Mouse (Mus musculus) brain, embryonic 14.5 days (tissue): ENCODE results near the gene Tnrc6b.

ENCODE experiments used
- CTCF ChIP-seq: fragments of 200-500 bp; IDR thresholded peaks from 2 replicates; pipeline ENCODE4 v1.5.1; 2012; ENCODE audit warnings: inconsistent platforms, mild to moderate bottlenecking, moderate library complexity, borderline replicate concordance; ENCODE audit not compliant: insufficient read depth, insufficient read length; ENCODE audit errors: extremely low read depth
- POLR2A ChIP-seq: fragments of 200-500 bp; IDR thresholded peaks from 2 replicates; pipeline ENCODE4 v1.6.1; 2012; ENCODE audit warnings: mild to moderate bottlenecking, inconsistent platforms, borderline replicate concordance; ENCODE audit not compliant: poor library complexity, insufficient read depth, insufficient read length, severe bottlenecking; ENCODE audit errors: extremely low read depth

DNA sequence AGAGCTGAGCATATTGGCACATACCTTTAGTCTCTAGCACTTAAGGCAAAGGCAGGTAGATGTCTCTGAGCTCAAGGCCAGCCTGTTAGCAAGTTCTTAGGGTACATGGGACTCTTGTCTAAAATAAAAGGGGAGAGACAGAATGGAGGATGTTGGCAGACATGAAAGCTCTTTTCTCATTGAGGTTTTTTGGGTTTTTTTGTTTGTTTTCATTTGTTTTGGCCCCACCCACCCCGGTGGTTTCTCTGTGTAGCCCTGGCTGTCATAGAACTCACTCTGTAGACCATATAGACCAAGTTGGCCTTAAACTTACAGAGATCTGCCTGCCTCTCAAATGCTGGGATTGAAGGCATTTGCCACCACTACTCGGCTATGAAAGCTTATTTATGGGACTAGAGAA, 213.1 kb downstream of the Tnrc6b start:
- no peak for TF ChIP-seq CTCF
- TF ChIP-seq POLR2A: no peak
